Mouse (Mus musculus): Measurements from ENCODE around the gene Hoxa7.

GRCm38 (mm10) chr6:52246916-52247315 lies 25.3 kb upstream of the Hoxa7 start:
- no peak for TF ChIP-seq POLR2A (IDR thresholded peaks at IDR 0.05; ENCODE audit: insufficient read depth, low read depth, low read length)
- no peak for TF ChIP-seq CTCF (IDR thresholded peaks at IDR 0.05; ENCODE audit: insufficient read depth, low read depth, low read length)
